Mouse (Mus musculus) layer of hippocampus, postnatal 14 days (tissue): ENCODE data around the gene Snapc4. TPM values are rescaled to one million over a fixed set of nuclear protein-coding genes. Genes with fewer than 3 reads are reported as not detected.

Source experiments
- DNase-seq, 2 experiments: peaks; one replicate each; pipeline ENCODE4 v3.0.0; 2021 to 2022; ENCODE audit warnings: low spot score in 2 of 2, mixed read lengths in 1 of 2
- total RNA-seq, 2 experiments: library from RNA; stranded (reverse); gene quantifications; 2 replicates each; pipeline ENCODE4 v1.2.3; 2021

Snapc4 gene
- total RNA-seq, 2 experiments from 2014 or later = 58.4 to 84.5 TPM

- no peak for DNase-seq
Measured at GRCm38 (mm10) chr2:26316576-26317246, 63.7 kb downstream of the Snapc4 start.

DNA sequence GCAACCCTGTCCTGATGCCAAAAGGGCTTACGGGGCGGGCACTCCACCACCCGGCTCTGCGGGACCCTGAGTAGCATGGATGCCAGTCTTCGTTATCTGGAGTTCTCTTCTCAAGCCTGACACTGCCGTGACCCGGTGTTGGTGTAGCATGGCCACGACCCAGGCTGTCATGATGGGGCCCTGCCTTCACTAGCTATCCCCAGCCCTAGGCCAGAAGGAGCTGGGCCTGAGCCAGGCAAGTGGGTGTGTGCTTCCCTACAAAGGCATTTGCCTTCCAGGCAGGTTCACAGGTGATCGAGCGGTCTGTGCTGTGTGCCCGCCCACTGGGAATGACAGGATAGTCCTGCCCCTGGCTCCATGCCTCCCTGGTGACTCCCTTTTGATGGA is 64.5 kb downstream of the Snapc4 start:
- no peak for DNase-seq

- peak; percentile 76 to 78 for DNase-seq
Measured at GRCm38 (mm10) chr2:26315072-26315924, 65.2 kb downstream of the Snapc4 start, which contains the start of gene Gpsm1. TSS of gene Gpsm1 (plus strand) at chr2:26315515.

- DNase-seq = no peak
Measured at GRCm38 (mm10) chr2:26314281-26315071, 66.0 kb downstream of the Snapc4 start.

DNA sequence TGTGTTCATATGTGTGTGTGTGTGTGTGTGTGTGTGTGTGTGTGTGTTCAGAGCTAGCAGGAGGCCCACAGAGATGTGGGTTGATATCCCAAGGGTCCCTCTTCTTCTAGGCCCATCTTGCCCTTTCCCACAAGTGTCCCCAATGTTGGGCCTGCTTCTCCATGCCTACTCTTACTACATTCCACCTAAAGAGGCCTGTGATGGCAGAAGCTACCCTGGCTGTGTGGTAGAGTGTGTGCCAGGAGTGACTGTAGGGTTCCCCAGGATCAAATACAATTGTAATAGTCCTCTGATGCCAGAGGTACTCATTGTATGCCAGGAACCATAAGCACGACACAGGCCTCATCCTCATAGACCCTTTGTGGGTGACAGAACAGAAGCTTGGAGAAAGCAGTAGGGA is 67.1 kb downstream of the Snapc4 start:
- no peak for DNase-seq

- no peak for DNase-seq
Measured at GRCm38 (mm10) chr2:26312812-26313211, 67.6 kb downstream of the Snapc4 start.

Other genes with a start within 250 kb of the Snapc4 start
- gene Lhx3, start 172.4 kb downstream of the Snapc4 start, total RNA-seq = not detected
- gene Qsox2, start 143.1 kb downstream of the Snapc4 start, total RNA-seq = 10 to 100 TPM; 20.8 to 21.8 TPM
- gene Ccdc187, start 86.1 kb downstream of the Snapc4 start, total RNA-seq = 1 to 10 TPM in 1 of 2 experiments, under 1 TPM in 1; 0.60 to 1.2 TPM
- gene Gpsm1, start 65.1 kb downstream of the Snapc4 start, total RNA-seq = 10 to 100 TPM; 48.4 to 57.6 TPM
- 10 to 100 TPM; 25.9 TPM for gene Dnlz, start 28.5 kb downstream of the Snapc4 start, total RNA-seq
- gene Card9, start 19.7 kb downstream of the Snapc4 start, total RNA-seq = 1 to 10 TPM; 2.5 to 2.6 TPM
- gene Entr1, start 8.7 kb upstream of the Snapc4 start, total RNA-seq = 100 to 1,000 TPM; 154 to 168 TPM
- 100 to 1,000 TPM; 108 to 113 TPM for gene Pmpca, start 8.7 kb upstream of the Snapc4 start, total RNA-seq
- 10 to 100 TPM; 22.0 to 22.6 TPM for gene Inpp5e, start 28.6 kb upstream of the Snapc4 start, total RNA-seq
- 10 to 100 TPM; 47.2 to 48.3 TPM for gene Sec16a, start 64.6 kb upstream of the Snapc4 start, total RNA-seq
- gene Notch1, start 136.0 kb upstream of the Snapc4 start, total RNA-seq = 10 to 100 TPM; 35.4 to 45.2 TPM
- gene Egfl7, start 199.4 kb upstream of the Snapc4 start, total RNA-seq = 10 to 100 TPM; 80.2 to 84.1 TPM
- gene Gm20532, start 206.0 kb upstream of the Snapc4 start, total RNA-seq = not detected
- 1 to 10 TPM; 1.2 to 1.9 TPM for gene Agpat2, start 223.8 kb upstream of the Snapc4 start, total RNA-seq
- 10 to 100 TPM; 73.3 to 76.4 TPM for gene Fam69b, start 247.8 kb upstream of the Snapc4 start, total RNA-seq